Mouse (Mus musculus): ENCODE data around the gene Bard1.

DNA sequence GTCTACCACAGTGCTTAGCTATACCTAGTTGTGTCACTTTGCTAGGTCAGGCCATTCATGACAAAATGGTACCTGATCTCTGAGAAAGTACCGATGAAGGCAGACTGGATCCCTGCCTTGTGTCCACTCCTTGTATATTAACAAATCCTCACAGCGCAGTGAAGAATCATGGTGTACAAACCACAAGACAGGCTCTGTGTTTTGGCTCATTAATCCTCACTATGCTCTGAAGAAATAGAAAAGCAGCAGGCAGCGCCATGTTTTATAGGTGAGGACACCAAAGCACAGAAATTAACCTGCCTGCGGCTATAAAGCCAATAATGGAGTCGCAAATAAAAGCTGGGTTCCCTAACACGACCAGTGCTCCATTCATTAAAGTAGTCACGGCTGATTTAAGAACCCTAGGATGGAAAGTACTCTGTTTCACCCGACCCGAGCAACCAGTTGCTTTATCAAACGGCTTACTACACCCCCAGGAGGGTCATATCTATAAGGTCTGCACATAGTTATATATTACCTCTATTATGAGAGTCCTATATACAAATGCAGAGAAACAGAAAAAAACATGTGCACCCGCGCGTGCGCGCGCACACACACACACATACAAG is 39.0 kb downstream of the Bard1 start:
- no peak for TF ChIP-seq CTCF (IDR thresholded peaks at IDR 0.05; ENCODE audit: extremely low read depth, insufficient read depth, low read length)
- no peak for TF ChIP-seq POLR2A (IDR thresholded peaks at IDR 0.05; ENCODE audit: extremely low read depth, insufficient read depth, low read length)
